In the genomic region with DNA sequence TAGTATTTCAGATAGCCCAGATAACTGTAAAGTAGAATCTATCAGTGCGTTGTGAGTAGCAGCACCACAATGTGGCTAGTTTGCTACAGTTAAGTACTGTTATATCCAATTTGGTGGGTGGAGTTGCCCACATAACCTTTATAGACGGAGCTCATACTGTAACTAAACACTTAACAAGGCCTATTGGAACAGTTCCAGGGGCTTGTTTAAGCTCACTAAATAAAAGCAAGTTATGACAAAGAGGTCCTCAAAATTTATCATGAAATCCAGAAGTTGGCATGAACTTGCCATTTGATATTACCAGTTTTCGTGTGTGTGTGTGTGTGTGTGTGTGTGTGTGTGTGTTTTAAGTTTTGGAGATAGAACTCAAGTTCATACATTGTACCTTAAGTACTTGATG, we compare ENCODE assay signal across 21 mouse cellular contexts. TPM values are rescaled to one million over a fixed set of nuclear protein-coding genes. Genes with fewer than 3 reads are reported as not detected.
DNase-seq lines count a peak whose midpoint lies in the region; ATAC-seq and TF ChIP-seq lines count a peak whose summit lies in the region.
"Had no signal": no experiment of that assay in that cellular context is flagged by ENCODE, and none has a peak within 500 bp of the region (broad histone marks: within the 10 kb centered on the region; RNA-seq: fewer than 3 reads in every experiment).

No protein-coding gene starts in this region.

- no peak overlapping the region for H3K4me2 ChIP-seq in heart, postnatal 0 days (ENCODE audit: low read depth, low read length)
- no peak overlapping the region for H3K4me2 ChIP-seq in neural tube, embryonic 15.5 days
- H3K4me2 ChIP-seq: embryonic facial prominence, embryonic 12.5 days; forebrain, embryonic 12.5 days; heart, embryonic 15.5 days; hindbrain, embryonic 14.5 days had no signal

- WGBS in heart, postnatal 0 days: 41% methylated on average over 3 of the region's 3 CpGs
- WGBS in neural tube, embryonic 15.5 days: 73% methylated on average over 3 of the region's 3 CpGs

- TF ChIP-seq EP300 in heart, postnatal 0 days (IDR thresholded peaks at IDR 0.05; ENCODE audit: low read depth): no peak

- no peak overlapping the region for H3K4me3 ChIP-seq in heart, postnatal 0 days (ENCODE audit: low read depth, low read length)
- H3K4me3 ChIP-seq in neural tube, embryonic 15.5 days (replicated peaks): no peak overlapping the region
- H3K4me3 ChIP-seq: embryonic facial prominence, embryonic 12.5 days; forebrain, embryonic 12.5 days; heart, embryonic 15.5 days; hindbrain, embryonic 10.5 days had no signal

- 0 out of 2 replicates have a peak overlapping the region, but pooled peaks have one; percentile 27 for H3K27ac ChIP-seq in heart, postnatal 0 days (ENCODE audit: low read depth)
- H3K27ac ChIP-seq in neural tube, embryonic 15.5 days (replicated peaks): no peak overlapping the region
- H3K27ac ChIP-seq: embryonic facial prominence, embryonic 12.5 days; forebrain, embryonic 12.5 days; hindbrain, embryonic 10.5 days; hindbrain, embryonic 14.5 days had no signal

- no peak for DNase-seq in heart, postnatal 0 days (ENCODE audit: low spot score)
- no peak for DNase-seq in heart, adult 11 months
- DNase-seq in lung, postnatal 25 days (ENCODE audit: low spot score): peak; percentile 37
- DNase-seq in lung, postnatal 4 days: no peak
- DNase-seq in induced T-regulatory cell, adult 2 months (ENCODE audit: low read depth): peak; percentile 20
- DNase-seq in urinary bladder, postnatal 4 days (ENCODE audit: low spot score in 2 of 2): no peak
- DNase-seq: adrenal gland, postnatal 10 days; cerebellum, adult 11 months; cerebellum, adult 8-10 months; cerebellum, postnatal 14 days; embryo, embryonic 11 days; gastrocnemius, postnatal 25 days had no signal

- H3K9ac ChIP-seq in heart, postnatal 0 days (replicated peaks; ENCODE audit: low read depth, low read length): no peak overlapping the region
- H3K9ac ChIP-seq in neural tube, embryonic 15.5 days (replicated peaks): no peak overlapping the region
- H3K9ac ChIP-seq: embryonic facial prominence, embryonic 12.5 days; forebrain, embryonic 12.5 days; heart, embryonic 15.5 days; hindbrain, embryonic 14.5 days had no signal

- no peak for ATAC-seq in heart, postnatal 0 days (ENCODE audit: insufficient read depth, low read depth)
- ATAC-seq in neural tube, embryonic 15.5 days (ENCODE audit: low FRiP score): no peak
- ATAC-seq: forebrain, embryonic 16.5 days had no signal

- no peaks in the 10 kb centered on the region for H3K9me3 ChIP-seq in heart, postnatal 0 days (replicated peaks; ENCODE audit: control insufficient read depth, low read length)
- no peaks in the 10 kb centered on the region for H3K9me3 ChIP-seq in neural tube, embryonic 15.5 days (replicated peaks)
- H3K9me3 ChIP-seq: embryonic facial prominence, embryonic 12.5 days; forebrain, embryonic 12.5 days; heart, embryonic 15.5 days; hindbrain, embryonic 10.5 days had no signal

- H3K36me3 ChIP-seq in heart, postnatal 0 days (replicated peaks; ENCODE audit: control insufficient read depth, insufficient read depth, low read length): 0 out of 2 replicates have a peak, but pooled peaks cover 5% of the 10 kb centered on the region
- H3K36me3 ChIP-seq in neural tube, embryonic 15.5 days: no peaks in the 10 kb centered on the region; the same call in 1 of the 2 replicates

- H3K4me1 ChIP-seq in heart, postnatal 0 days (ENCODE audit: control insufficient read depth, insufficient read depth): peaks cover 51% of the 10 kb centered on the region
- H3K4me1 ChIP-seq in neural tube, embryonic 15.5 days: peaks cover 55% of the 10 kb centered on the region

- no peaks in the 10 kb centered on the region for H3K27me3 ChIP-seq in heart, postnatal 0 days (ENCODE audit: control insufficient read depth, insufficient read depth, low read length)
- no peaks in the 10 kb centered on the region for H3K27me3 ChIP-seq in neural tube, embryonic 15.5 days (replicated peaks)
- H3K27me3 ChIP-seq: embryonic facial prominence, embryonic 12.5 days; forebrain, embryonic 12.5 days; heart, embryonic 15.5 days had no signal

- no peak for TF ChIP-seq CTCF in heart, postnatal 0 days (IDR thresholded peaks at IDR 0.05; ENCODE audit: low read depth)

RNA-seq across cellular contexts. Expression of gene Ywhae, which starts 7.5 kb away (rescaled TPM):
- total RNA-seq in heart, postnatal 0 days (2014; rRNA removed; ENCODE audit: low replicate concordance): 112 and 120 TPM in 2 replicates
- polyA plus RNA-seq in heart, postnatal 0 days (2015; fragmentation: Nextera tagmentation; extraction: Ambion mirVana): 553 and 573 TPM in 2 replicates
- 1,285 and 1,371 TPM in 2 replicates for polyA plus RNA-seq in neural tube, embryonic 15.5 days (2015; fragmentation: Nextera tagmentation; extraction: Ambion mirVana)

RNA-seq across cellular contexts. Expression of gene Doc2b, which starts 55.6 kb away (rescaled TPM):
- total RNA-seq in heart, postnatal 0 days (2014; rRNA removed; ENCODE audit: low replicate concordance): 0.62 TPM in 1 of 2 replicates, not detected in the other
- polyA plus RNA-seq in heart, postnatal 0 days (2015; fragmentation: Nextera tagmentation; extraction: Ambion mirVana): 0.03 and 0.04 TPM in 2 replicates
- polyA plus RNA-seq in neural tube, embryonic 15.5 days (2015; fragmentation: Nextera tagmentation; extraction: Ambion mirVana): 2.5 and 2.8 TPM in 2 replicates
- total RNA-seq: common myeloid progenitor, adult 5-6 weeks; granulocyte monocyte progenitor cell, adult 5-6 weeks had no signal

Comparison
In these comparisons a context has a peak if more than half of its experiments do, and no peak if none do; other contexts are left out.
1. DNase-seq: peak in lung, postnatal 25 days (single experiment) and induced T-regulatory cell, adult 2 months (single experiment); none in heart, postnatal 0 days (single experiment), heart, adult 11 months (single experiment), lung, postnatal 4 days (0 of 2) and urinary bladder, postnatal 4 days (0 of 2).